Mouse (Mus musculus) left cerebral cortex, postnatal 10 days (tissue): ENCODE data around the gene Trdmt1. TPM values are rescaled to one million over a fixed set of nuclear protein-coding genes. Genes with fewer than 3 reads are reported as not detected.

ENCODE experiments used
- DNase-seq, 2 experiments: peaks; one replicate each; pipeline ENCODE4 v3.0.0; 2021 to 2022; ENCODE audit warnings: low spot score in 2 of 2, mixed read lengths in 1 of 2; ENCODE audit errors: extremely low spot score in 1 of 2
- intact Hi-C: fragments of 180-260 bp; cut with DNase I; formaldehyde crosslinking; loops from one replicate; pipeline ENCODE4 v1.15.1; 2025
- total RNA-seq, 2 experiments: library from RNA; stranded (reverse); gene quantifications; 2 replicates each; pipeline ENCODE4 v1.2.3; 2021

The Trdmt1 gene
- total RNA-seq, 2 experiments from 2014 or later, result 6.5 to 6.6 TPM

- DNase-seq, result no peak
- intact Hi-C loops, result no loop called here
Observed at GRCm38 (mm10) chr2:13559729-13560128, 15.3 kb upstream of the Trdmt1 start.

- no peak for DNase-seq
- intact Hi-C loops, result no loop called here
Observed at GRCm38 (mm10) chr2:13559303-13559702, 14.8 kb upstream of the Trdmt1 start.

- intact Hi-C loops, result no loop called here
- no peak for DNase-seq
Observed at GRCm38 (mm10) chr2:13558607-13559262, 14.3 kb upstream of the Trdmt1 start.

- no peak for DNase-seq
- intact Hi-C loops, result no loop called here
Observed at GRCm38 (mm10) chr2:13557145-13558030, 12.9 kb upstream of the Trdmt1 start.

GRCm38 (mm10) chr2:13556239-13556638, 11.8 kb upstream of the Trdmt1 start:
- no peak for DNase-seq
- intact Hi-C loops, result no loop called here

GRCm38 (mm10) chr2:13553966-13554365, 9.5 kb upstream of the Trdmt1 start:
- no peak for DNase-seq
- intact Hi-C loops, result no loop called here

GRCm38 (mm10) chr2:13548749-13549148, 4.3 kb upstream of the Trdmt1 start:
- intact Hi-C loops, result no loop called here
- DNase-seq, result no peak

GRCm38 (mm10) chr2:13543519-13544124, 846 bp downstream of the Trdmt1 start:
- no peak for DNase-seq
- intact Hi-C loops, result no loop called here

- no peak for DNase-seq
- intact Hi-C loops, result no loop called here
Observed at GRCm38 (mm10) chr2:13539860-13540259, 4.6 kb downstream of the Trdmt1 start.

GRCm38 (mm10) chr2:13538704-13539377, 5.6 kb downstream of the Trdmt1 start:
- no peak for DNase-seq
- intact Hi-C loops, result no loop called here

- intact Hi-C loops, result no loop called here
- DNase-seq, result no peak
Observed at GRCm38 (mm10) chr2:13538258-13538657, 6.2 kb downstream of the Trdmt1 start.

GRCm38 (mm10) chr2:13537733-13538132, 6.7 kb downstream of the Trdmt1 start:
- DNase-seq, result peak in 1 of 2 experiments; percentile 22
- intact Hi-C loops, result no loop called here

- intact Hi-C loops, result no loop called here
Observed at GRCm38 (mm10) chr2:13536747-13537146, 7.7 kb downstream of the Trdmt1 start.

GRCm38 (mm10) chr2:13530639-13531038, 13.8 kb downstream of the Trdmt1 start:
- intact Hi-C loops, result no loop called here
- no peak for DNase-seq

More at GRCm38 (mm10) chr2:13536747-13537146, 7.7 kb downstream of the Trdmt1 start:
- no peak for DNase-seq

- DNase-seq, result no peak
- intact Hi-C loops, result no loop called here
Observed at GRCm38 (mm10) chr2:13529253-13529933, 15.1 kb downstream of the Trdmt1 start.

- intact Hi-C loops, result no loop called here
- no peak for DNase-seq
Observed at GRCm38 (mm10) chr2:13527531-13527930, 16.9 kb downstream of the Trdmt1 start.

GRCm38 (mm10) chr2:13527125-13527524, 17.3 kb downstream of the Trdmt1 start:
- no peak for DNase-seq
- intact Hi-C loops, result no loop called here

GRCm38 (mm10) chr2:13526205-13526604, 18.3 kb downstream of the Trdmt1 start:
- intact Hi-C loops, result no loop called here

More at GRCm38 (mm10) chr2:13526205-13526604, 18.3 kb downstream of the Trdmt1 start:
- DNase-seq, result no peak
